In genomic region chr19:29412476-29413420, GRCm38 (mm10) we compare ENCODE assay signal across 9 mouse cellular contexts. TPM values are rescaled to one million over a fixed set of nuclear protein-coding genes. Genes with fewer than 3 reads are reported as not detected.
DNase-seq lines count a peak whose midpoint lies in the region; ATAC-seq and TF ChIP-seq lines count a peak whose summit lies in the region.
"Had no signal": no experiment of that assay in that cellular context is flagged by ENCODE, and none has a peak within 500 bp of the region (broad histone marks: within the 10 kb centered on the region; RNA-seq: fewer than 3 reads in every experiment).

No protein-coding gene starts in this region.

- no peak overlapping the region for H3K4me3 ChIP-seq in hindbrain, embryonic 14.5 days (replicated peaks; ENCODE audit: low read length)
- H3K4me3 ChIP-seq in hindbrain, embryonic 10.5 days, result no peak overlapping the region
- H3K4me3 ChIP-seq in MEL (ENCODE audit: control insufficient read depth in 1 of 2, insufficient read depth in 1 of 2, low read depth in 2 of 2, low read length in 2 of 2), result no peak overlapping the region
- H3K4me3 ChIP-seq: midbrain, embryonic 10.5 days had no signal

- DNase-seq in hindbrain, embryonic 14.5 days (ENCODE audit: low spot score), result peak; percentile 65
- no peak for DNase-seq in hindbrain, embryonic 10.5 days (ENCODE audit: low spot score)
- DNase-seq in MEL (ENCODE audit: low read depth, low spot score), result peak; percentile 92
- peak; percentile 64 for DNase-seq in brain, adult 2 months (ENCODE audit: low read depth, low spot score)
- peak; percentile 14 to 19 for DNase-seq in layer of hippocampus, postnatal 10 days (ENCODE audit: low spot score in 2 of 2)
- DNase-seq in adrenal gland, adult 2 months, result no peak
- no peak for DNase-seq in spleen, adult 12 weeks (ENCODE audit: low spot score)
- DNase-seq in urinary bladder, postnatal 36 days (ENCODE audit: low spot score in 2 of 2), result no peak

- no peak overlapping the region for H3K4me2 ChIP-seq in hindbrain, embryonic 14.5 days (replicated peaks)

- H3K79me2 ChIP-seq in MEL (ENCODE audit: control insufficient read depth, insufficient read depth, low read length, poor library complexity), result no peaks in the 10 kb centered on the region

- no peak for TF ChIP-seq RAD21 in MEL (IDR thresholded peaks at IDR 0.05; ENCODE audit: low read depth, low read length)

- no peak overlapping the region for H3K27ac ChIP-seq in hindbrain, embryonic 14.5 days
- no peak overlapping the region for H3K27ac ChIP-seq in hindbrain, embryonic 10.5 days
- no peak overlapping the region for H3K27ac ChIP-seq in MEL (ENCODE audit: control insufficient read depth, low read depth, low read length)
- H3K27ac ChIP-seq: midbrain, embryonic 10.5 days had no signal

- no peaks in the 10 kb centered on the region for H3K4me1 ChIP-seq in hindbrain, embryonic 14.5 days (replicated peaks; ENCODE audit: control insufficient read depth, insufficient read depth, low read length)
- peaks cover 6% of the 10 kb centered on the region; the same call in 1 of the 2 replicates for H3K4me1 ChIP-seq in hindbrain, embryonic 10.5 days (replicated peaks)
- H3K4me1 ChIP-seq in MEL (ENCODE audit: control insufficient read depth in 1 of 2, insufficient read depth in 2 of 2, low read length in 2 of 2), result peaks cover 17 to 31% of the 10 kb centered on the region in 2 experiments
- H3K4me1 ChIP-seq: midbrain, embryonic 10.5 days had no signal

- WGBS in hindbrain, embryonic 14.5 days, result 69% methylated on average over 6 of the region's 6 CpGs
- WGBS in hindbrain, embryonic 10.5 days, result 75% methylated on average over 6 of the region's 6 CpGs

- TF ChIP-seq CTCF in MEL (IDR thresholded peaks at IDR 0.05 in 2 of 3, conservative IDR thresholded peaks at IDR 0.05 in 1 of 3; ENCODE audit: control insufficient read depth in 1 of 3, insufficient read depth in 1 of 3, low read depth in 2 of 3, low read length in 3 of 3, poor library complexity in 1 of 3, severe bottlenecking in 1 of 3), result no peak

- H3K36me3 ChIP-seq in hindbrain, embryonic 14.5 days (replicated peaks; ENCODE audit: control insufficient read depth, insufficient read depth), result no peaks in the 10 kb centered on the region
- no peaks in the 10 kb centered on the region for H3K36me3 ChIP-seq in hindbrain, embryonic 10.5 days
- peaks cover 0 to 24% of the 10 kb centered on the region in 2 experiments; a peak in 2 of 4 replicates for H3K36me3 ChIP-seq in MEL (ENCODE audit: control insufficient read depth in 1 of 2, insufficient read depth in 2 of 2, low read length in 2 of 2)
- H3K36me3 ChIP-seq: midbrain, embryonic 10.5 days had no signal

- ATAC-seq in hindbrain, embryonic 14.5 days (ENCODE audit: low FRiP score), result no peak

- no peaks in the 10 kb centered on the region for H3K27me3 ChIP-seq in hindbrain, embryonic 14.5 days (ENCODE audit: control insufficient read depth, insufficient read depth, low read length)
- no peaks in the 10 kb centered on the region for H3K27me3 ChIP-seq in hindbrain, embryonic 10.5 days (ENCODE audit: insufficient read depth, poor library complexity, severe bottlenecking)
- H3K27me3 ChIP-seq in MEL (ENCODE audit: control insufficient read depth in 1 of 2, insufficient read depth in 2 of 2, low read length in 2 of 2), result no peaks in the 10 kb centered on the region

- TF ChIP-seq EP300 in MEL (IDR thresholded peaks at IDR 0.05; ENCODE audit: low read depth in 1 of 2, low read length in 2 of 2), result no peak

- no peaks in the 10 kb centered on the region for H3K9me3 ChIP-seq in hindbrain, embryonic 14.5 days (ENCODE audit: control insufficient read depth, low read length)
- H3K9me3 ChIP-seq in hindbrain, embryonic 10.5 days, result no peaks in the 10 kb centered on the region
- no peaks in the 10 kb centered on the region for H3K9me3 ChIP-seq in MEL (replicated peaks; ENCODE audit: insufficient read depth, low read length)
- H3K9me3 ChIP-seq: midbrain, embryonic 10.5 days had no signal

- TF ChIP-seq POLR2A in MEL (IDR thresholded peaks at IDR 0.05; ENCODE audit: control insufficient read depth in 1 of 2, insufficient read depth in 1 of 2, low read depth in 1 of 2, low read length in 2 of 2, poor library complexity in 1 of 2), result no peak

- H3K9ac ChIP-seq in hindbrain, embryonic 14.5 days, result no peak overlapping the region
- no peak overlapping the region for H3K9ac ChIP-seq in MEL (ENCODE audit: control insufficient read depth, low read depth, low read length, poor library complexity, severe bottlenecking)

TF ChIP-seq in MEL, 35 proteins besides CTCF, POLR2A, EP300 and RAD21:
- TF ChIP-seq MAZ (IDR thresholded peaks at IDR 0.05; ENCODE audit: low read depth, low read length) (no peak), GATA1 (IDR thresholded peaks at IDR 0.05; ENCODE audit: low read depth, low read length) (0 out of 2 replicates have a peak, but pooled peaks have one; percentile 9), MXI1 (IDR thresholded peaks at IDR 0.05; ENCODE audit: low read depth, low read length) (no peak), TAL1 (IDR thresholded peaks at IDR 0.05; ENCODE audit: low read length) (peak; percentile 33)

RNA-seq across cellular contexts. Expression of gene Pdcd1lg2, which starts 2.0 kb away (rescaled TPM):
- polyA plus RNA-seq in hindbrain, embryonic 14.5 days (2014; fragmentation: Nextera tagmentation; extraction: Ambion mirVana), result 0.15 TPM in 1 of 2 replicates, not detected in the other
- polyA plus RNA-seq in hindbrain, embryonic 10.5 days (2016; fragmentation: Nextera tagmentation; extraction: Ambion mirVana), result not detected in 2 replicates
- total RNA-seq in MEL (2012; rRNA removed), result 1.3 and 1.7 TPM in 2 replicates
- 1 to 10 TPM in 1 of 2 experiments, not detected in 1; 5.4 TPM for polyA plus RNA-seq in MEL (2012; ENCODE audit: insufficient read depth in 1 of 2, insufficient read length in 2 of 2, low read depth in 1 of 2, low replicate concordance in 2 of 2, missing spikeins in 1 of 2)
- total RNA-seq in layer of hippocampus, postnatal 10 days (2021), result under 1 TPM in 1 of 2 experiments, not detected in 1; 0.50 TPM
- not detected for total RNA-seq in adrenal gland, adult 2 months (2021)
- polyA plus RNA-seq in adrenal gland, adult 2 months (2012; rRNA removed), result not detected in 2 replicates
- polyA plus RNA-seq: midbrain, embryonic 10.5 days had no signal

RNA-seq across cellular contexts. Expression of gene Cd274, which starts 45.5 kb away (rescaled TPM):
- 0.48 and 0.77 TPM in 2 replicates for polyA plus RNA-seq in hindbrain, embryonic 14.5 days (2014; fragmentation: Nextera tagmentation; extraction: Ambion mirVana)
- polyA plus RNA-seq in hindbrain, embryonic 10.5 days (2016; fragmentation: Nextera tagmentation; extraction: Ambion mirVana), result 0.26 and 0.38 TPM in 2 replicates
- total RNA-seq in MEL (2012; rRNA removed), result 3.1 and 3.2 TPM in 2 replicates
- 1 to 10 TPM in 1 of 2 experiments, not detected in 1; 5.0 TPM for polyA plus RNA-seq in MEL (2012; ENCODE audit: insufficient read depth in 1 of 2, insufficient read length in 2 of 2, low read depth in 1 of 2, low replicate concordance in 2 of 2, missing spikeins in 1 of 2)
- total RNA-seq in layer of hippocampus, postnatal 10 days (2021), result 1 to 10 TPM; 1.1 to 1.6 TPM
- 10 to 100 TPM in 1 of 2 experiments, 1 to 10 TPM in 1; 5.0 to 10.7 TPM for total RNA-seq in adrenal gland, adult 2 months (2021)
- polyA plus RNA-seq in adrenal gland, adult 2 months (2012; rRNA removed), result 1.8 and 2.0 TPM in 2 replicates

RNA-seq across cellular contexts. Expression of gene Plgrkt, which starts 45.6 kb away (rescaled TPM):
- 78.1 and 81.6 TPM in 2 replicates for polyA plus RNA-seq in hindbrain, embryonic 14.5 days (2014; fragmentation: Nextera tagmentation; extraction: Ambion mirVana)
- 37.6 and 57.3 TPM in 2 replicates for polyA plus RNA-seq in hindbrain, embryonic 10.5 days (2016; fragmentation: Nextera tagmentation; extraction: Ambion mirVana)
- total RNA-seq in MEL (2012; rRNA removed), result 107 and 117 TPM in 2 replicates
- polyA plus RNA-seq in MEL (2012; ENCODE audit: insufficient read depth in 1 of 2, insufficient read length in 2 of 2, low read depth in 1 of 2, low replicate concordance in 2 of 2, missing spikeins in 1 of 2), result 100 to 1,000 TPM in 1 of 2 experiments, not detected in 1; 145 TPM
- 10 to 100 TPM; 33.3 to 33.9 TPM for total RNA-seq in layer of hippocampus, postnatal 10 days (2021)
- total RNA-seq in adrenal gland, adult 2 months (2021), result 10 to 100 TPM; 49.7 to 56.9 TPM
- 71.8 and 74.8 TPM in 2 replicates for polyA plus RNA-seq in adrenal gland, adult 2 months (2012; rRNA removed)

Comparison
In these comparisons a context has a peak if more than half of its experiments do, and no peak if none do; other contexts are left out.
1. DNase-seq: peak in hindbrain, embryonic 14.5 days (single experiment), MEL (single experiment), brain, adult 2 months (single experiment) and layer of hippocampus, postnatal 10 days (2 of 2); none in hindbrain, embryonic 10.5 days (single experiment), adrenal gland, adult 2 months (single experiment), spleen, adult 12 weeks (single experiment) and urinary bladder, postnatal 36 days (0 of 2).